Mouse (Mus musculus): ENCODE data around the gene Ddc.

GRCm38 (mm10) chr11:11942320-11943217 is 44.6 kb upstream of the Ddc start:
- TF ChIP-seq CTCF (IDR thresholded peaks at IDR 0.05; ENCODE audit: borderline replicate concordance, insufficient read depth, low read length): no peak
- TF ChIP-seq POLR2A (IDR thresholded peaks at IDR 0.05; ENCODE audit: low read depth, low read length): no peak

All from embryonic fibroblast, embryonic 13.5 days (primary cell).